Mouse (Mus musculus): Measurements from ENCODE around the gene Zfp423. TPM values are rescaled to one million over a fixed set of nuclear protein-coding genes. Genes with fewer than 3 reads are reported as not detected.

The Zfp423 gene
- polyA plus RNA-seq, 1 experiment from 2014 or later, result 5.8 TPM

DNA sequence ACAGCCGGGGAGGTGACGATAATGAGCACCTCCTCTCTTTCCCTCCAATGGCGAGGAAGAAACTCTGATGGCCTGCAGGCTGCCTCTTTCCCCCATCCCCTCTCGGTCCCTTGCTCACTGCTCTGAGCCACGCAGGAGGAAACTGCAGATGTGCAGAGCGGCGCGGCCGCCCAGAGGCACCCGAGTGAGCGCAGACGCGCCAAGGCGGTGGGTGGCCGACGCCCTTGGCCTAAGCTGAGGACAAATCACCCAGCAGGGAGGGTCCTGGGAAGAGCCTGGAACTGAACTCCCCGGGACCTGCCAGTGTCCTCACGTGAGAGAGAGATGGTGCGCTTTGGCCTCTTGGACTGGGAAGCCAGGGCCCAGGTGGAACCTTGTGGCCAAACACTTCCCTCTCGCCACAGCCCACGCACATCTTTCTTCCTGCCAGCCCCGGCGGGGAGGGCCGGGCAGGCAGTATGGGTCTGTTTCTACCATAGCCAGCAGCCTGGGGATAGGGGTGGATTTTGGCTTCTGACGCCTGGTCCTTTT lies 296.5 kb downstream of the Zfp423 start:
- peak; percentile 48 for DNase-seq (ENCODE audit: low spot score)
- Histone ChIP-seq H3K4me3 (ENCODE audit: low read depth, low read length) (peak overlapping the region; percentile 29), H3K4me1 (replicated peaks; ENCODE audit: control insufficient read depth, insufficient read depth, low read length) (peaks cover 10% of the 10 kb centered on the region), H3K9ac (ENCODE audit: low read depth, low read length) (no peak overlapping the region), H3K27me3 (replicated peaks; ENCODE audit: control insufficient read depth, insufficient read depth, low read length) (peaks cover 49% of the 10 kb centered on the region), H3K4me2 (peak overlapping the region; percentile 60), H3K27ac (ENCODE audit: low read depth, low read length) (no peak overlapping the region), H3K36me3 (ENCODE audit: control insufficient read depth, insufficient read depth, low read length) (no peaks in the 10 kb centered on the region), H3K9me3 (ENCODE audit: control insufficient read depth, low read length) (no peaks in the 10 kb centered on the region)
- WGBS, result 3% methylated on average over 25 of the region's 25 CpGs
- ATAC-seq (replicated peaks; ENCODE audit: low FRiP score), result 0 out of 2 replicates have a peak, but pooled peaks have one; percentile 22

DNA sequence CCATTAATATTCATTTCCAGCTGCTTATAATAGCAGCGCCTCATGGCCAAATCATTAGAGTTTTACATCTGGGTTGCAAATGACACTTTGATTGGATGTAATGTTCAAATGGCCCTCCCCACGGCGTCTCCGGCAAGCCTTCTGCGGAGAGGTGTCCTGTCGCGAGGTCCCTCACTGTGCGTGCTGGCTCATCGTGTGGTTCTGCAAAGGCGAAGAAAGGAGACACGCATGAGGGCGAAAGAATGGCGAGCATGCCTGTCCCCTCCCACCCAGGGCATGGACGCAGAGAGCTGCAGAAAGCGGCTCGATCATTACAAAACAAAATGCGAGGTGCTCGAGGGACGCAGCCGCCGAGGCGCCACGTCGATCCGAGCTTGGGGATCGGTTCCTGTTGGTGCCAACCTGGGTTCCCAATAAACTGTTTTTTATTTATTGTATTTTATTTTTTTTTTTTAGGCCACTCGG lies 297.1 kb downstream of the Zfp423 start:
- DNase-seq (ENCODE audit: low spot score) (no peak), ATAC-seq (replicated peaks; ENCODE audit: low FRiP score) (no peak)
- Histone ChIP-seq H3K36me3 (ENCODE audit: control insufficient read depth, insufficient read depth, low read length) (no peaks in the 10 kb centered on the region), H3K27ac (ENCODE audit: low read depth, low read length) (no peak overlapping the region), H3K27me3 (replicated peaks; ENCODE audit: control insufficient read depth, insufficient read depth, low read length) (peaks cover 49% of the 10 kb centered on the region), H3K4me1 (replicated peaks; ENCODE audit: control insufficient read depth, insufficient read depth, low read length) (peaks cover 10% of the 10 kb centered on the region), H3K9me3 (ENCODE audit: control insufficient read depth, low read length) (no peaks in the 10 kb centered on the region), H3K4me3 (ENCODE audit: low read depth, low read length) (no peak overlapping the region), H3K9ac (ENCODE audit: low read depth, low read length) (no peak overlapping the region), H3K4me2 (peak overlapping the region; percentile 60)
- WGBS, result 4% methylated on average over 27 of the region's 27 CpGs

DNA sequence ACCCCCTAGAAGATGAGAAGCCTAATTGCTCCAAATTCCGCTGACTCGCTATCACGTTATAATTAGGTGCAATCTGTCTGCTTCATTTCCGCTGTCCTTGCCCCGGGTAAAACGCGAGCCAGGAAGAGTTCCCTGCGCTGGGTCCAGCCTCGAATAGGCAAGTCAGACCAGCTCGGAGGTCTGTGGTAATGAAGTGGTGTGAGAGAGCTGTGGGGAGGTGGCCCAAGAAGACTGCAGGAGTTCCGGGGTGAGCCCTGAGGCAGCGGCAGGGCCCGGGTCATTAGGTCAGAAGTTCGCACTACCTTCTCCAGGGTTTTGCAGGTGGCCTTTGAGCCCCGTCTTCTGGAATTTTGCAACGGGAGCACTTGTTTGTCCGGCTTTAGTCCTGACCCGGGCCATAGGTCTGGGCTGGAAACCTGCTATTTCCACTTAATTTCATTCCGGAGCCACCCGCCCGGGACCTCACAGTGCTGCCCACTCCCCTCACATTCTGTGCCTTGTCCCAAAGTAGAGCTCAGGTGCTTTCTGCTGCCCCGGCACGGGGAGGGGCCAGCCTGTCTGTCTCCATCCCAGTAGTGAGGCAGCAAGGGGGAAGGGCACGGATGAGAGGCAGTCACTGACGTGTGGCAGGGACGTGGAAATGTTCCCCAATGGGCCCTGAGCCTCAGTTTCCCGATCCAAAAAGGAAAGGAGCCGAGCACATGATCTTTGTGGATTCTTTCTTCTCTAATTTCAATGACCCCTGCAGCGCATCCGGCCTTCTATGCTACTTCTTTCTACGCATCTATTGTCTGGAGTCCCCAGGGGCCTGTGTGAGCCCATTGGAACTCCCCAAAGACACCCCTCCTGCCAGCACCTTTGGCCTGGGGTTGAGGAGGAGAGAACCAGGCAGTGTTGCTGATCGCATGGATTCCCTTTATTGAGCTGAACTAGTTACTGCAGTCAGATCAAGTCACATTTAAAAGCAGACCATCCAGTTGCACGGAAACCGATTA lies 298.2 kb downstream of the Zfp423 start:
- Histone ChIP-seq H3K27ac (ENCODE audit: low read depth, low read length) (no peak overlapping the region), H3K4me2 (peak overlapping the region; percentile 56), H3K9me3 (ENCODE audit: control insufficient read depth, low read length) (no peaks in the 10 kb centered on the region), H3K4me3 (ENCODE audit: low read depth, low read length) (peak overlapping the region; percentile 13), H3K9ac (ENCODE audit: low read depth, low read length) (no peak overlapping the region), H3K27me3 (replicated peaks; ENCODE audit: control insufficient read depth, insufficient read depth, low read length) (peaks cover 49% of the 10 kb centered on the region), H3K4me1 (replicated peaks; ENCODE audit: control insufficient read depth, insufficient read depth, low read length) (peaks cover 19% of the 10 kb centered on the region), H3K36me3 (ENCODE audit: control insufficient read depth, insufficient read depth, low read length) (no peaks in the 10 kb centered on the region)
- ATAC-seq (replicated peaks; ENCODE audit: low FRiP score) (no peak), DNase-seq (ENCODE audit: low spot score) (no peak)
- WGBS, result 7% methylated on average over 34 of the region's 34 CpGs

DNA sequence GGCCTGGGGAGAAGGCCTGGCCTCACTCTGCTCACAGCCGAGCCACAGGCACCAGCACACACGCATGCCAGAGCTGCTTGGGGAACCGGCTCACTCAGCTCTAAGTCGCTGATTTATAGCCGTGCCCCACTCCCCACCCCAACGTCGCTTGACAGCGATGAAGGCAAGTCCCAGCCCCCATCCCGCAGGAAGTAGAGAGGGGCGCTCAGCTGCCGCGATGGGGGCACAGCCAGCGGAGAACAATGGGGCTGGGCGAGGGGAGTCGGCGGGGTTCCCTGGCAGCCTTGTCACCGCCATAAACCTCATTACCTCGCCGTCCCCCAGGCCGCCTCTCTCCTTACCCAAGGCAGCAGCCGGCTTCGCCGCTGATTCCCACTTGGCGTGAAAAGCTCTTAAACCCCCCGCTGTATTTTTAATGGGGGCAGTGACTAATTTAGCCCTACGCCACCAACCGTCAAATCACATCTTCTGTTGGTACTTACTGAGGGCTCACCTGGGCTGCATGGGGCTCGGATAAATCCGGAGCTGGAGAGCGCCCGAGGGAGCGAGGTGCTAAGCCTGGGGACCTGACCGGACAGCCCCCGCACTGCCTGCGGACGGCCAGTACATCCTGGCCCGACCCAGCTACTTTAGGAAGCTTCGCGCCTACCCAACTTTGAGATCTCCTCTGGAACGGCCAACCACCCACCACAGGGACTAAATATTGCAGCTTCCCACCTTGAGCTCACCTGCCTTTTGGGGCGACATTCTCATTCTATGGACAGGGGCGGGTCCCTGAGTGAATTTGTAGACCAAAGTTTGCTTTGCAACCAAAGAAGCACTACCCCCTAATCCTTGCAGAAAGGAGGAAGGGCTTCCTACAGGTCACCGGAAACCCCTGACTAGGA lies 299.1 kb downstream of the Zfp423 start:
- H3K27ac ChIP-seq (ENCODE audit: low read depth, low read length), result no peak overlapping the region
- ATAC-seq (replicated peaks; ENCODE audit: low FRiP score) (no peak), DNase-seq (ENCODE audit: low spot score) (peak; percentile 50)
- no peaks in the 10 kb centered on the region for H3K9me3 ChIP-seq (ENCODE audit: control insufficient read depth, low read length)
- H3K4me2 ChIP-seq, result peak overlapping the region; percentile 56
- WGBS, result 4% methylated on average over 43 of the region's 43 CpGs
- H3K27me3 ChIP-seq (replicated peaks; ENCODE audit: control insufficient read depth, insufficient read depth, low read length), result peaks cover 49% of the 10 kb centered on the region
- peaks cover 19% of the 10 kb centered on the region for H3K4me1 ChIP-seq (replicated peaks; ENCODE audit: control insufficient read depth, insufficient read depth, low read length)
- H3K4me3 ChIP-seq (ENCODE audit: low read depth, low read length), result peak overlapping the region; percentile 13
- no peak overlapping the region for H3K9ac ChIP-seq (ENCODE audit: low read depth, low read length)
- H3K36me3 ChIP-seq (ENCODE audit: control insufficient read depth, insufficient read depth, low read length), result no peaks in the 10 kb centered on the region

DNA sequence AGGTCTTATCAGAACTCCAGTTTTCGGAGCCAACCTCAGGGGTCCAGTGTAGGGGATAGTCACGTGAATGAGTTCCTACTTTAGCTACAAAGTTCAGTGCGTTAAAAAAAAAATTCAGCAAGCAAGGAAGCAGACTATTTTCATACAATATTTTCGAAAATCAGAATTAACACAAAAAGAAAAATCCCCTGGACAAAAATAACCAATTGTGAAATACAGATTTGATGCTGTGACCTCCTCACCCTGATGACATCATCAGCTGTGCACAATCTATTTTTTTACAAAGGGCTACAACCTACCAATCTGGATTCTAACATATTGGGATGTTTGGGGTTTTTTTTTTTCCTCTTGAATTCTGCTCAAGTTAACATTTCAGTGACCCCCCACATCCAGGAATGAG lies 301.9 kb downstream of the Zfp423 start:
- Histone ChIP-seq H3K4me1 (replicated peaks; ENCODE audit: control insufficient read depth, insufficient read depth, low read length) (peaks cover 15% of the 10 kb centered on the region), H3K27me3 (replicated peaks; ENCODE audit: control insufficient read depth, insufficient read depth, low read length) (peaks cover 35% of the 10 kb centered on the region), H3K36me3 (ENCODE audit: control insufficient read depth, insufficient read depth, low read length) (no peaks in the 10 kb centered on the region), H3K4me2 (peak overlapping the region; percentile 88; the same call in 1 of the 2 replicates), H3K9ac (ENCODE audit: low read depth, low read length) (no peak overlapping the region), H3K4me3 (ENCODE audit: low read depth, low read length) (no peak overlapping the region), H3K9me3 (ENCODE audit: control insufficient read depth, low read length) (no peaks in the 10 kb centered on the region), H3K27ac (ENCODE audit: low read depth, low read length) (no peak overlapping the region)
- WGBS, result 41% methylated on average over 4 of the region's 4 CpGs
- no peak for ATAC-seq (replicated peaks; ENCODE audit: low FRiP score)
- DNase-seq (ENCODE audit: low spot score), result no peak

DNA sequence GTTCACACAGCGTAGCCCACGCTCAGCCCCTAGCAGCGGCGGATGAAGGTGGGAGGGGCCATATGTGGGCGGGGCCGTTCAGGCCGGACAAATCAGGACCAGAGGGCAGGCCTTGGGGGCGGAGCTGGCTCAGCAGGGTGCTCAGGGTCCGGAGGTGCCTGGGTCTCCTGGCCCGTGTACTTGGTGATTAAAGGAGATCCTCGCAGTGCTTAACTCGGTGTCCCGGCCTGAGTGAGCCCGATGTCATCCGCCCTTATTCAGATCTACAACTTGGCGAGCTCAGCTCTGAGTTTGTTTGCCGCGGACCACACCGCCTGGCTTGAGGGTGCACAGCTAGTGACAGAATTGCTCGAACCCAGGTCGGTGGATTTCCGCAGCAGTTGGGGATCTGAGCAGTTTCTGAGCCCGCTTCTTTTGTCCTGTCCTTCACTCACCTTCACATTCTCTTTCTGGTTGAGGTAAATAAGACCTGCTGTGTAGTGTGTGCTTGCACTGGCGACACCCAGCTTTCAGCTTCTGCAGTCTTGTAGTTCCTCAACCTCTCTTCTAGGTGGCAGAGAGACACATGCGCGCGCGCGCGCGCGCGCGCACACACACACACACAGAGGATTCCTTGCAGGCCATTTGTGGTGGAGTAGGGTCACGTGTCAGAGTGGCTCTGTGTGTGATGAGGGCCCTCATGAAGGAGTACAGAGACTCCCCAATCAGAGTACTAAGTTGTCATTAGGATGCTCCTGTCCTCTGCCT lies 302.7 kb downstream of the Zfp423 start:
- Histone ChIP-seq H3K27ac (ENCODE audit: low read depth, low read length) (no peak overlapping the region), H3K4me1 (replicated peaks; ENCODE audit: control insufficient read depth, insufficient read depth, low read length) (peaks cover 15% of the 10 kb centered on the region), H3K9me3 (ENCODE audit: control insufficient read depth, low read length) (no peaks in the 10 kb centered on the region), H3K4me2 (peak overlapping the region; percentile 88), H3K36me3 (ENCODE audit: control insufficient read depth, insufficient read depth, low read length) (no peaks in the 10 kb centered on the region), H3K4me3 (ENCODE audit: low read depth, low read length) (peak overlapping the region; percentile 52), H3K27me3 (replicated peaks; ENCODE audit: control insufficient read depth, insufficient read depth, low read length) (peaks cover 29% of the 10 kb centered on the region), H3K9ac (ENCODE audit: low read depth, low read length) (no peak overlapping the region)
- DNase-seq (ENCODE audit: low spot score), result peak; percentile 78
- WGBS, result 7% methylated on average over 35 of the region's 35 CpGs
- ATAC-seq (replicated peaks; ENCODE audit: low FRiP score), result peak; percentile 93

DNA sequence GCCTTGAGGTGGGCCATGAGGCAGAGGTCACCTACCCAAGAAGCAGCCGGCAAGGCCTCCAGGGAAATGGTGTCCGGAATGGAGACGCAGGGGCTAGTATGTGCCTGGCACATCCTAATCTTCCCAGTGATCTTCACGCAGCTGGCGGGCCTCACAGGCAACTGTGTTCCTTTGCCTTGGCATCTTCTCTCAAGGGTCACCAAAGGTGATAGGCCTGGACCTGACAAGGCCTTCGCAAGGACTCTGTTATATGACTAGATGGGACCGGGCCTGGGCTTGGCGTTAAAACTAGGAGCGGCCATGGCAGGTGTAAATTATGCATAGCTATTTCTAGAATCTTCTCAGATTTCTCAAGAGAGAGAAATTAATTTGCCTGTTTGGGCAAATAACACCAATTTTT lies 303.4 kb downstream of the Zfp423 start:
- Histone ChIP-seq H3K9me3 (ENCODE audit: control insufficient read depth, low read length) (no peaks in the 10 kb centered on the region), H3K4me2 (peak overlapping the region; percentile 88), H3K4me1 (replicated peaks; ENCODE audit: control insufficient read depth, insufficient read depth, low read length) (peaks cover 11% of the 10 kb centered on the region), H3K27ac (ENCODE audit: low read depth, low read length) (no peak overlapping the region), H3K36me3 (ENCODE audit: control insufficient read depth, insufficient read depth, low read length) (no peaks in the 10 kb centered on the region), H3K27me3 (replicated peaks; ENCODE audit: control insufficient read depth, insufficient read depth, low read length) (peaks cover 22% of the 10 kb centered on the region), H3K4me3 (ENCODE audit: low read depth, low read length) (no peak overlapping the region), H3K9ac (ENCODE audit: low read depth, low read length) (no peak overlapping the region)
- DNase-seq (ENCODE audit: low spot score) (no peak), ATAC-seq (replicated peaks; ENCODE audit: low FRiP score) (no peak)
- 76% methylated on average over 9 of the region's 9 CpGs for WGBS

DNA sequence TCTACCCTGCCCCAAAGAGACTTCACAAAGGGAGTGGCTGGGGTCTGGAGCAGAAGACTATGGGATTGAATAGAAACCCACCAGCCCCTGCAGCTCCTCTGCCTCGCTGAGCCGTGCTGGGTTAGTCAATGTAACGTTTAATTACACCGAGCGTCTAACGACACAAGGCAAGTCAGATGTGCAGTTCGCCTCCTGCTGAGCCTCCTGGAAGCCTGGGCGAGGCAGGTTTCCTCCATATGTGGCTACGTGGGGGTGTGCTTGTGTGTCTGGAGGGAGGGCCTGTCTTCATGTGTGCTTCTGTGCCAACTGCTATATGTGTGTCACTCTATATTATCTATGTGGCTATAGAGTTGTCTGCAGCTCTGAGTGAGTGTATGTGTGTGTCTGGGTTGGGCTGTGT lies 311.6 kb downstream of the Zfp423 start:
- Histone ChIP-seq H3K36me3 (ENCODE audit: control insufficient read depth, insufficient read depth, low read length) (no peaks in the 10 kb centered on the region), H3K27me3 (replicated peaks; ENCODE audit: control insufficient read depth, insufficient read depth, low read length) (no peaks in the 10 kb centered on the region), H3K27ac (ENCODE audit: low read depth, low read length) (no peak overlapping the region), H3K4me3 (ENCODE audit: low read depth, low read length) (no peak overlapping the region), H3K4me1 (replicated peaks; ENCODE audit: control insufficient read depth, insufficient read depth, low read length) (no peaks in the 10 kb centered on the region), H3K9ac (ENCODE audit: low read depth, low read length) (no peak overlapping the region), H3K4me2 (no peak overlapping the region), H3K9me3 (ENCODE audit: control insufficient read depth, low read length) (no peaks in the 10 kb centered on the region)
- ATAC-seq (replicated peaks; ENCODE audit: low FRiP score) (no peak), DNase-seq (ENCODE audit: low spot score) (no peak)
- 85% methylated on average over 9 of the region's 9 CpGs for WGBS

All from liver, embryonic 11.5 days (tissue).